Mouse (Mus musculus): Measurements from ENCODE around the gene Rgs3. TPM values are rescaled to one million over a fixed set of nuclear protein-coding genes. Genes with fewer than 3 reads are reported as not detected.

The Rgs3 gene
- polyA plus RNA-seq, 1 experiment, result 45.8 TPM

GRCm38 (mm10) chr4:62610142-62610675 lies 50.6 kb downstream of the Rgs3 start:
- 71% methylated on average over 16 of the region's 16 CpGs for WGBS
- H3K4me1 ChIP-seq (ENCODE audit: control insufficient read depth, insufficient read depth, insufficient read length, low read length), result peaks cover 13% of the 10 kb centered on the region
- H3K4me3 ChIP-seq (ENCODE audit: low read depth, low read length), result no peak overlapping the region
- peaks cover 1% of the 10 kb centered on the region; the same call in 1 of the 2 replicates for H3K36me3 ChIP-seq (ENCODE audit: control insufficient read depth, insufficient read depth, low read length)
- TF ChIP-seq POLR2A (IDR thresholded peaks at IDR 0.05; ENCODE audit: low read depth, low read length), result no peak
- TF ChIP-seq CTCF (IDR thresholded peaks at IDR 0.05; ENCODE audit: extremely low read depth, insufficient read length, insufficient replicate concordance, low read depth, low read length), result no peak
- no peak overlapping the region for H3K27ac ChIP-seq (ENCODE audit: insufficient read depth, low read depth, low read length)
- H3K27me3 ChIP-seq (ENCODE audit: control insufficient read depth, insufficient read depth, low read length), result no peaks in the 10 kb centered on the region

- H3K4me3 ChIP-seq (ENCODE audit: low read depth, low read length), result no peak overlapping the region
- H3K4me1 ChIP-seq (ENCODE audit: control insufficient read depth, insufficient read depth, insufficient read length, low read length), result peaks cover 16% of the 10 kb centered on the region; the same call in 1 of the 2 replicates
- H3K27me3 ChIP-seq (ENCODE audit: control insufficient read depth, insufficient read depth, low read length), result no peaks in the 10 kb centered on the region
- H3K27ac ChIP-seq (ENCODE audit: insufficient read depth, low read depth, low read length), result 0 out of 2 replicates have a peak overlapping the region, but pooled peaks have one; percentile 4
- TF ChIP-seq POLR2A (IDR thresholded peaks at IDR 0.05; ENCODE audit: low read depth, low read length), result no peak
- 0 out of 2 replicates have a peak, but pooled peaks have one; percentile 8 for TF ChIP-seq CTCF (IDR thresholded peaks at IDR 0.05; ENCODE audit: extremely low read depth, insufficient read length, insufficient replicate concordance, low read depth, low read length)
- H3K36me3 ChIP-seq (ENCODE audit: control insufficient read depth, insufficient read depth, low read length), result peaks cover 1% of the 10 kb centered on the region; the same call in 1 of the 2 replicates
- whole genome bisulfite sequencing, result 81% methylated on average over 22 of the region's 22 CpGs
These were observed 53.2 kb downstream of the Rgs3 start for GRCm38 (mm10) chr4:62612601-62613501.

GRCm38 (mm10) chr4:62613646-62614365 lies 54.2 kb downstream of the Rgs3 start:
- no peaks in the 10 kb centered on the region for H3K27me3 ChIP-seq (ENCODE audit: control insufficient read depth, insufficient read depth, low read length)
- TF ChIP-seq CTCF (IDR thresholded peaks at IDR 0.05; ENCODE audit: extremely low read depth, insufficient read length, insufficient replicate concordance, low read depth, low read length) (no peak), POLR2A (IDR thresholded peaks at IDR 0.05; ENCODE audit: low read depth, low read length) (no peak)
- 0 out of 2 replicates have a peak overlapping the region, but pooled peaks have one; percentile 4 for H3K27ac ChIP-seq (ENCODE audit: insufficient read depth, low read depth, low read length)
- 65% methylated on average over 13 of the region's 13 CpGs for WGBS
- peaks cover 1% of the 10 kb centered on the region; the same call in 1 of the 2 replicates for H3K36me3 ChIP-seq (ENCODE audit: control insufficient read depth, insufficient read depth, low read length)
- no peak overlapping the region for H3K4me3 ChIP-seq (ENCODE audit: low read depth, low read length)
- peaks cover 19% of the 10 kb centered on the region; the same call in 1 of the 2 replicates for H3K4me1 ChIP-seq (ENCODE audit: control insufficient read depth, insufficient read depth, insufficient read length, low read length)

- Histone ChIP-seq H3K36me3 (ENCODE audit: control insufficient read depth, insufficient read depth, low read length) (no peaks in the 10 kb centered on the region), H3K27ac (ENCODE audit: insufficient read depth, low read depth, low read length) (peak overlapping the region; percentile 7; the same call in 1 of the 2 replicates), H3K27me3 (ENCODE audit: control insufficient read depth, insufficient read depth, low read length) (no peaks in the 10 kb centered on the region), H3K4me3 (ENCODE audit: low read depth, low read length) (no peak overlapping the region), H3K4me1 (ENCODE audit: control insufficient read depth, insufficient read depth, insufficient read length, low read length) (peaks cover 26% of the 10 kb centered on the region)
- WGBS, result 47% methylated on average over 9 of the region's 9 CpGs
- no peak for TF ChIP-seq POLR2A (IDR thresholded peaks at IDR 0.05; ENCODE audit: low read depth, low read length)
- no peak for TF ChIP-seq CTCF (IDR thresholded peaks at IDR 0.05; ENCODE audit: extremely low read depth, insufficient read length, insufficient replicate concordance, low read depth, low read length)
These were observed 58.3 kb downstream of the Rgs3 start for GRCm38 (mm10) chr4:62617856-62618440.

- TF ChIP-seq CTCF (IDR thresholded peaks at IDR 0.05; ENCODE audit: extremely low read depth, insufficient read length, insufficient replicate concordance, low read depth, low read length) (no peak), POLR2A (IDR thresholded peaks at IDR 0.05; ENCODE audit: low read depth, low read length) (no peak)
- Histone ChIP-seq H3K4me1 (ENCODE audit: control insufficient read depth, insufficient read depth, insufficient read length, low read length) (peaks cover 24% of the 10 kb centered on the region), H3K27ac (ENCODE audit: insufficient read depth, low read depth, low read length) (peak overlapping the region; percentile 48), H3K36me3 (ENCODE audit: control insufficient read depth, insufficient read depth, low read length) (no peaks in the 10 kb centered on the region), H3K27me3 (ENCODE audit: control insufficient read depth, insufficient read depth, low read length) (no peaks in the 10 kb centered on the region), H3K4me3 (ENCODE audit: low read depth, low read length) (peak overlapping the region; percentile 39)
- WGBS, result 58% methylated on average over 16 of the region's 16 CpGs
These were observed 59.8 kb downstream of the Rgs3 start for GRCm38 (mm10) chr4:62619232-62619964.

- peak overlapping the region; percentile 39 for H3K4me3 ChIP-seq (ENCODE audit: low read depth, low read length)
- WGBS, result 87% methylated on average over 3 of the region's 3 CpGs
- TF ChIP-seq POLR2A (IDR thresholded peaks at IDR 0.05; ENCODE audit: low read depth, low read length) (no peak), CTCF (IDR thresholded peaks at IDR 0.05; ENCODE audit: extremely low read depth, insufficient read length, insufficient replicate concordance, low read depth, low read length) (no peak)
- peaks cover 24% of the 10 kb centered on the region for H3K4me1 ChIP-seq (ENCODE audit: control insufficient read depth, insufficient read depth, insufficient read length, low read length)
- H3K27me3 ChIP-seq (ENCODE audit: control insufficient read depth, insufficient read depth, low read length), result no peaks in the 10 kb centered on the region
- no peaks in the 10 kb centered on the region for H3K36me3 ChIP-seq (ENCODE audit: control insufficient read depth, insufficient read depth, low read length)
- H3K27ac ChIP-seq (ENCODE audit: insufficient read depth, low read depth, low read length), result peak overlapping the region; percentile 48; the same call in 1 of the 2 replicates
These were observed 60.3 kb downstream of the Rgs3 start for GRCm38 (mm10) chr4:62619965-62620244.

Data from small intestine, adult 2 months (tissue).